7 mouse cellular contexts compared by ENCODE assay signal in genomic region chr17:84082571-84082970, GRCm38 (mm10).
DNase-seq lines count a peak whose midpoint lies in the region; ATAC-seq and TF ChIP-seq lines count a peak whose summit lies in the region.

No protein-coding gene starts in this region.

- H3K36me3 ChIP-seq in intestine, embryonic 14.5 days (ENCODE audit: control insufficient read depth, insufficient read depth, low read length): no peaks in the 10 kb centered on the region
- H3K36me3 ChIP-seq in intestine, postnatal 0 days (ENCODE audit: control insufficient read depth, insufficient read depth): no peaks in the 10 kb centered on the region
- H3K36me3 ChIP-seq in embryonic facial prominence, embryonic 14.5 days (ENCODE audit: control insufficient read depth, insufficient read depth, low read length): no peaks in the 10 kb centered on the region
- no peaks in the 10 kb centered on the region for H3K36me3 ChIP-seq in forebrain, embryonic 16.5 days (ENCODE audit: control insufficient read depth, insufficient read depth)
- H3K36me3 ChIP-seq in limb, embryonic 15.5 days: no peaks in the 10 kb centered on the region

- H3K27ac ChIP-seq in intestine, embryonic 14.5 days (ENCODE audit: low read depth): peak overlapping the region; percentile 9
- no peak overlapping the region; the same call in 1 of the 2 replicates for H3K27ac ChIP-seq in intestine, postnatal 0 days (ENCODE audit: low read depth, low read length)
- peak overlapping the region; percentile 80 for H3K27ac ChIP-seq in embryonic facial prominence, embryonic 14.5 days (replicated peaks; ENCODE audit: low read depth, low read length)
- peak overlapping the region; percentile 0; the same call in 1 of the 2 replicates for H3K27ac ChIP-seq in forebrain, embryonic 16.5 days (ENCODE audit: low read length)
- peak overlapping the region; percentile 84 for H3K27ac ChIP-seq in limb, embryonic 15.5 days

- ATAC-seq in intestine, embryonic 14.5 days (replicated peaks; ENCODE audit: low FRiP score, low TSS enrichment, low read depth): no peak
- ATAC-seq in intestine, postnatal 0 days: no peak
- no peak for ATAC-seq in embryonic facial prominence, embryonic 14.5 days (ENCODE audit: low read depth)
- ATAC-seq in forebrain, embryonic 16.5 days: no peak
- ATAC-seq in limb, embryonic 15.5 days (ENCODE audit: insufficient number of reproducible peaks, low FRiP score, low TSS enrichment, low read depth): no peak

- peaks cover 28% of the 10 kb centered on the region for H3K4me1 ChIP-seq in intestine, embryonic 14.5 days (replicated peaks; ENCODE audit: control insufficient read depth, insufficient read depth, low read length)
- H3K4me1 ChIP-seq in intestine, postnatal 0 days (replicated peaks; ENCODE audit: control insufficient read depth, insufficient read depth, low read length): no peaks in the 10 kb centered on the region
- H3K4me1 ChIP-seq in embryonic facial prominence, embryonic 14.5 days (ENCODE audit: control insufficient read depth, insufficient read depth, low read length): peaks cover 40% of the 10 kb centered on the region
- H3K4me1 ChIP-seq in forebrain, embryonic 16.5 days (replicated peaks; ENCODE audit: control insufficient read depth, insufficient read depth, low read length): peaks cover 24% of the 10 kb centered on the region
- peaks cover 55% of the 10 kb centered on the region for H3K4me1 ChIP-seq in limb, embryonic 15.5 days

- H3K4me2 ChIP-seq in intestine, embryonic 14.5 days (ENCODE audit: low read length): no peak overlapping the region
- H3K4me2 ChIP-seq in intestine, postnatal 0 days (replicated peaks; ENCODE audit: low read depth): no peak overlapping the region
- H3K4me2 ChIP-seq in embryonic facial prominence, embryonic 14.5 days (ENCODE audit: low read depth, low read length): no peak overlapping the region
- no peak overlapping the region for H3K4me2 ChIP-seq in forebrain, embryonic 16.5 days (ENCODE audit: low read length)
- H3K4me2 ChIP-seq in limb, embryonic 15.5 days: no peak overlapping the region

- H3K27me3 ChIP-seq in intestine, embryonic 14.5 days (replicated peaks; ENCODE audit: control insufficient read depth, insufficient read depth, low read length): no peaks in the 10 kb centered on the region
- H3K27me3 ChIP-seq in intestine, postnatal 0 days (replicated peaks; ENCODE audit: control insufficient read depth, insufficient read depth, low read length): no peaks in the 10 kb centered on the region
- H3K27me3 ChIP-seq in embryonic facial prominence, embryonic 14.5 days (replicated peaks; ENCODE audit: control insufficient read depth, insufficient read depth, low read length): no peaks in the 10 kb centered on the region
- no peaks in the 10 kb centered on the region for H3K27me3 ChIP-seq in forebrain, embryonic 16.5 days (replicated peaks; ENCODE audit: control insufficient read depth, insufficient read depth, low read length)
- no peaks in the 10 kb centered on the region for H3K27me3 ChIP-seq in limb, embryonic 15.5 days

- H3K4me3 ChIP-seq in intestine, embryonic 14.5 days (ENCODE audit: low read depth, low read length): no peak overlapping the region
- H3K4me3 ChIP-seq in intestine, postnatal 0 days (ENCODE audit: low read depth, low read length): no peak overlapping the region
- no peak overlapping the region for H3K4me3 ChIP-seq in embryonic facial prominence, embryonic 14.5 days (ENCODE audit: low read depth, low read length)
- no peak overlapping the region for H3K4me3 ChIP-seq in forebrain, embryonic 16.5 days (replicated peaks; ENCODE audit: low read length)
- no peak overlapping the region for H3K4me3 ChIP-seq in limb, embryonic 15.5 days

- 87% methylated on average over 5 of the region's 5 CpGs for WGBS in intestine, embryonic 14.5 days
- WGBS in intestine, postnatal 0 days: 88% methylated on average over 5 of the region's 5 CpGs
- WGBS in embryonic facial prominence, embryonic 14.5 days: 90% methylated on average over 5 of the region's 5 CpGs
- 95% methylated on average over 5 of the region's 5 CpGs for WGBS in forebrain, embryonic 16.5 days
- 77% methylated on average over 5 of the region's 5 CpGs for WGBS in limb, embryonic 15.5 days

- H3K9me3 ChIP-seq in intestine, embryonic 14.5 days (ENCODE audit: control insufficient read depth, low read length): no peaks in the 10 kb centered on the region
- H3K9me3 ChIP-seq in intestine, postnatal 0 days (ENCODE audit: control insufficient read depth): no peaks in the 10 kb centered on the region
- no peaks in the 10 kb centered on the region for H3K9me3 ChIP-seq in embryonic facial prominence, embryonic 14.5 days (ENCODE audit: control insufficient read depth, low read length)
- H3K9me3 ChIP-seq in forebrain, embryonic 16.5 days (ENCODE audit: control insufficient read depth, low read length): no peaks in the 10 kb centered on the region
- H3K9me3 ChIP-seq in limb, embryonic 15.5 days: no peaks in the 10 kb centered on the region

- DNase-seq in intestine, embryonic 14.5 days (ENCODE audit: low spot score): no peak
- no peak for DNase-seq in embryonic facial prominence, embryonic 14.5 days (ENCODE audit: low spot score)
- DNase-seq in Muller cell, postnatal 12 days (ENCODE audit: inconsistent ontology term): no peak
- no peak for DNase-seq in spleen, postnatal 10 days (ENCODE audit: low spot score in 2 of 2)

- TF ChIP-seq CTCF in intestine, postnatal 0 days (IDR thresholded peaks at IDR 0.05; ENCODE audit: low read depth): no peak

- no peak overlapping the region for H3K9ac ChIP-seq in intestine, embryonic 14.5 days (ENCODE audit: low read length)
- H3K9ac ChIP-seq in intestine, postnatal 0 days (ENCODE audit: low read depth, low read length): no peak overlapping the region
- H3K9ac ChIP-seq in embryonic facial prominence, embryonic 14.5 days (ENCODE audit: low read depth, low read length): no peak overlapping the region
- no peak overlapping the region for H3K9ac ChIP-seq in forebrain, embryonic 16.5 days (replicated peaks; ENCODE audit: low read depth, low read length)
- no peak overlapping the region for H3K9ac ChIP-seq in limb, embryonic 15.5 days
